Mouse (Mus musculus) kidney, postnatal 4 days (tissue): Measurements from ENCODE around the gene Mfsd12.

Experiments used
- DNase-seq, 2 experiments: peaks; one replicate each; pipeline ENCODE4 v3.0.0; 2021; ENCODE audit warnings: mixed read lengths in 2 of 2

Mfsd12 gene

DNA sequence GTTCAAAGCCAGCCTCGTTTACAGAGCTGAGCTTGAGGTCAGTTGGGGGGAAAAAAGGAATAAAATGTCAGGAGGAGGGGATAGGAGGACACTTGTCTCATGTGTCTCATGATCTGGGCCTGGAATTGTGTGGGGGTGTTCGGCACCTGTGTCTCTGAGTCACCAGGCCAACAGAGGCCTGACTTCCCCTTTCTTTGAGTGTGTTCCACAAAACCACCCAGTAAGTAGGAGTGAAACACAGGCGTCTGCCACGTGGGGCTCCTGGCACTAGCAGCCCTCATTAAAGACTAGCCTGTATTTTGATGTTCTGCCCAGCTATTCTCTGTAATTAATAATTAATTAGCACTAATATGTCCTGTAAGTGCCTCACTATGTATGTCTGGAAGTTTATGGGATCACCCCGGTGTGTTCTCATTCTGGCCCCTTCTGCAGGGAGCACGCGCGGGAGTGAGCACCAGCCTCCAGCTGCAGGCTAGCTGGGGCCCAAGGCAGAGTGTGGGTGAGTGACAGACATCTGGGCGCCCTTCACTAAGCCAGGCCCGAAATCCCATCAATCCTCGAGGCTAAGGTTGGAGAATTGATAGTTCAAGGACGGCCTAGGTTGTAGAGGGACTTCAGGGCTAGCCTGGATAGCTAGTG is 820 bp upstream of the Mfsd12 start:
- DNase-seq = no peak

DNA sequence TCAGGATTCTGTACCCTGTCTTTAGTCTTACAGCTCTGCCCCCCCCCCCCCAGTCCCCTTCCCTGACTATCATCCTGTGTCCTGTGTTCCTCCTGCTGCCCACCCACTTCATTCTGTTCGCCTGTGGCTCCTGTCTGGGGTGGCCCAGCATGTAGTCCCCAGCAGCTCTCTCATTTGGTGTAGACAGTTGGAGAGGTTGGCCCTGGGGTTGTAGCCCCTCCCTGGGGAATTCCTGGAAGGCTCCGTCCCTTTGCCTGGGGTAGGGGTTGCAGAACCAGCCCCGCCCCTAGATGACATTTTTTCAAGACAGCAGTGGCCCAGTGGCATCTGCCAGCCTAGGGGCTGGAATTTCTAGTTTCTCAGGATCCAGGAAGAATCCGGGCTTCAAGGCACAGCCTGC is 918 bp downstream of the Mfsd12 start:
- peak in 1 of 2 experiments; percentile 33 for DNase-seq

DNA sequence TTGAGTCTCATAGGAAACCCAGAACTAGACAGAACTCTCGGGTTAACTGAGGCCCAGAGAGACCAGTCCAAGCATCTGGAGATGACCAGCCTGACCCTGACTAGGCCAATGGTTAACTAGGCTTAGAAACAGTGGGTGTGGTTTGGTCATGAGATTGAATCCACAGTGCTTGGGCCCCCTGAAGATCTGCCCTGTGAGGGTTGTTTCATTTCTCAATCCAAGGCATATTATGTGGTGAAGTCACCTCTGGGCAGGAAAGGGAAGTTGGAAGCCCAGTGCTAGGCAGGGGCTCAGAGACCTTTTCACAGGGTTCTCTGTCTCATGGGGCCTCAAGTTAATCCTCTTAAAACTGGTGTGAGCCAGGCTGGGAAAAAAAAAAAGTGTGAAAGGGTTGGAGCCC is 1.6 kb downstream of the Mfsd12 start:
- DNase-seq = no peak

DNA sequence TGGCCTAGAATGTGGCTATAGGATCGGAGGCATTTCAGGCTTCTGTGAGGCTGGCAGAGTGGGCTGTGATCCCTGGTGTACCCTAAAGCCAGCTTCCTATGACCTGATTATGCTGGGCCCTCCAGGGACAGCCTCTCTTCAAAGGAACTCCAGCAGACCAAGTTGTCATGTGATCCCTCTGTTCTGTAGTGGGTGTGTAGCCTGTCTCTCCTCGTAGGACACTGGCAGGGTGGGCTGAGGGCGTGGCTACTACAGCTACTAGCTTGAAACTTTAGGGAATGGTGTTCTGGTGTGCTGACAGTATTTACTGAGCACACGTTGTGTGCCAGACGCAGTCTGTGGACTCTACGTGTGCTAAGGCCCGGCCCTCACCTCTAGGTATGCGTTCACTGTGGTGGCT is 3.4 kb downstream of the Mfsd12 start:
- no peak for DNase-seq

DNA sequence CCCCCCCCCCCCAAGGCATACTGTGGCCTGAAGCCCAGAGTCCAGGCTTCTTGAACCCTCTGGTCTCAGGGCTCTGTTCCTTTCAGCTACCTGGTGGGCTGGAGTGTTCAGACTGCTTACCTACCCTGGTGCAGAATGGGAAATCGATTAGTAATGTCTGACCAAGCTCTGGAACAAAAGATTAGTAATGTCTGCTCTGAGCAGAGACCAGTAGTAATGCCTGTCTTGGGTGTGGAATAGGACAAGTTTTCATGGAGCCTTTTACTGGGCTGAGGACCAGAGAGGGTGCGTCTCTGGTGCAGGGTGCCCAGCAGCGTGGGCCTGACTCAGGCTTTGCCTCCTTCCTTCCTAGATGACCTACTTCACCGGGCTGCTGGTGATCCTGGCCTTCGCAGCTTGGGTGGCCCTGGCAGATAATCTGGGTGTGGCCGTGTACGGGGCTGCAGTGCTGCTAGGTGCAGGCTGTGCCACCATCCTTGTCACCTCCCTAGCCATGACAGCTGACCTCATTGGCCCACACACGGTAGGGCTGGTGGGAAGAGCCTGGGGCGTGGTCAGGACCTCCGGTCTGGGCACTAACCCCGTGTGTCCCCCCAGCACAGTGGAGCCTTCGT is 5.2 kb downstream of the Mfsd12 start:
- no peak for DNase-seq

DNA sequence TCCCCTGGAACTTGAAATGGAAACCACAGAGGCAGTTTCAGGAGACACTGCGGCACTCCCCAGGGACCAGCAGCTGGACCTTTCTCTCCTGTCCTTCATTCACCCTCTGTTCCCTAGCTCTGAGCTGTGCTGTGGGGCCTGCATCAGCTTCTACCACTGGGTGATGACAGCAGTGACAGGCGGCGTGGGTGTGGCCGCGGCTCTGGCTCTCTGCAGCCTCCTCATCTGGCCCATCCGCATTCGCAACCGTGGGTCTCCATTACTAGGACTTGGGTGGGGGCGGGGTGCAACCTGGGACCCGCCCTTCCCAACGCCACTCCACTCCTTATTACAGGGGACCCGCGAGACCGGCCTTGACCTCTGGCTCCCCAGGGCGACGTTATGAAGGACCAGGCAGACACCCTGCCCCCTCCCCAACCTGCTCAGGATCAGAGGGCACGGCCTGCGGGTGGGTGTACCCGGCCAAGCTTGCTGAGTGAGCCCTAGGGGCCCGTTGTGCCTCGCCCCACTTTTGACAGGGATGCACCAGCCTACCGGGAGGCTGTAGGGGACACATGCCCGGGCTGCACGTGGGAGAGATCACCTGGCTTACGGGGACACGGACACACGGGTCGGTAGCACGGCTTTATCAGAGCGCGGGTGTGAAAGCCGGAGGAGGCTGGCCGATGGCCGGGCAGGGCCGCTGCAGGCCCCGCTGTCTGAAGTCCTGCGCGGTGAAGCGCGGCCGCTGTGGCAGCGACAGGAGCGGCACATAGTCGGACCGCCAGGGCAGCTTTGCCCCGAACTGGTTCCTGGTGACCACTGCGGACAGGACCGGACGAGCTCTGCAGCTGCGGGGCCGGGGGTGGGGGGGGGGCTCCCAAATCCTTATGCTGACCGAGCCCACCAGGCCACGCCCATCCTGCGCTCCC is 6.4 kb downstream of the Mfsd12 start:
- DNase-seq = peak; percentile 60 to 72

DNA sequence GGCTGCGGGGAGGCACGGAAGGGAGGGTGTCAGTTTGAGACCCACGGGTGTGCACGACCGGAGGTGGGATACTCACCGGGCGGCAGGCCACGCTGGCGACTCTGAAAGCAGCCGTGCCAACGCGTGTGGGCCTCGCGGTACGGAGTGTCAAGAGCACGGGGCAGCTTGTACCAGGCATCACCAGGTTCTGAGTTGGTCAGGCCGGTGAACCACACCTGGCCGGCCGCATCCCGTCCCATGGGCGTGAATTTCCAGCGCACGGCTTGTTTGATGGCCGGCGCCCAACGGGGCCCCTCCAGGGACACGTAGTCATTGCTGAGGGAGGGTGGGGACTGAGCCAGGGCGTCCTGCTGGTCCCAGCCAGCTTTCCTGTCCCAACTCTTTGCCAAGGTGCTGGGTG is 7.4 kb downstream of the Mfsd12 start:
- DNase-seq = peak; percentile 49 to 61

DNA sequence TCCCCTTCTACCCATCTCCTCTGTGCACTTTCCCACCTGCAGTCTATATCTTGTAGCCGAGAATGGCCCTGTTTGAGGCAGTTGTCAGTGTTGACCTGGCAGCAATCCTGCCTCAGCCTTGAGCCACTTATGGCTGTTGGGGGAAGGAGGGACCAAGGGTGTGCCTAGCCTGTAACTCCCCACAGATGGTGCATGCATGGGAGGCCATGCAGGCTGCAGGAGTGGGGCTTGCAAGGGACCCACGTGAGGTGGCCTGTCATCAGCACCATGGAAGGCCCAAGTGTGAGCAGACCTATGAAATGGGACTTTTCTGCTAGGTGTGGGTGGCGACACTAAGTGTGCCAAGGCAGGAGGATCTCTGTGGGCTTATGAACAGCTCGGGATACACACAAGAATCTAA is 7.8 kb downstream of the Mfsd12 start:
- no peak for DNase-seq

DNA sequence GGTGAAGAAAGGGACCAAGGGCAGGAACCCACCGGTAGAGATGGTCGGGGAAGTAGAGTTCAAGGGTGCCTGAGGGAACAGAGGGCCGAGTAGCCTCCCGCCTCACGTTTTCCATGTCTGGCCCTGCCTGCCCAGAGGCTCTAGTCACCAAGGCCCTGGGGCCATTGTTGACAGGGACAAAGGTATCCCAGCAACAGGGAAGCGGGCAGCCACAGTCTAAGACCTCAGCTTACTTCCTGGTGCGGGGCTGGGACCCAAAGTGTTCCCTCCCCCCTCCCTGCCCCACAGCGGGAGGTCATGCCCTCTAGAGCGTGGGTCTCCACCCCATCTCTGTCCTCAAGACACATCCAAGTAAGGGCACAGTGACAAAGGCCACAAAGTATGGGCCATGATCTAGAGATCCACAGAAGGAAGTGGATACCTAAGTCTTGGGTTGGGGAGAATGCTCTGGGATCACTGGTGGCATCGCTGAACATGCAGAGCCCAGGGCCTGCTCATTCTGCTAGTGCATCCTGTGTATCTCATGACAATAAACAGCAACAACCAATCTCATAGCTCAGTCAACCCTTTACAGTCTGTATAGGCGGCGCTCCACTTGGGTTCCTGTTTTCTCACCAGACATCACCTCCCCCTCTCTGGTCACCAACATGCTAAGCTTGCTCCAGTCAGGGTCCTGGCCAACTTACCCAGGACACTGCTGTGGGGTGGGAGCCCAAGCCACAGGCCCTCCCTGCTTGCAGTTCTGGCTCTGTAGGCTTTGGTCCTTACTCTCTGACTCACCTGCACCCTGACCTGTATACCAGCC is 8.6 kb downstream of the Mfsd12 start, which contains the start of gene 4930404N11Rik:
4930404N11Rik (minus strand) TSS at position 145 of the 805 bp plus-strand sequence.
- DNase-seq = no peak

DNA sequence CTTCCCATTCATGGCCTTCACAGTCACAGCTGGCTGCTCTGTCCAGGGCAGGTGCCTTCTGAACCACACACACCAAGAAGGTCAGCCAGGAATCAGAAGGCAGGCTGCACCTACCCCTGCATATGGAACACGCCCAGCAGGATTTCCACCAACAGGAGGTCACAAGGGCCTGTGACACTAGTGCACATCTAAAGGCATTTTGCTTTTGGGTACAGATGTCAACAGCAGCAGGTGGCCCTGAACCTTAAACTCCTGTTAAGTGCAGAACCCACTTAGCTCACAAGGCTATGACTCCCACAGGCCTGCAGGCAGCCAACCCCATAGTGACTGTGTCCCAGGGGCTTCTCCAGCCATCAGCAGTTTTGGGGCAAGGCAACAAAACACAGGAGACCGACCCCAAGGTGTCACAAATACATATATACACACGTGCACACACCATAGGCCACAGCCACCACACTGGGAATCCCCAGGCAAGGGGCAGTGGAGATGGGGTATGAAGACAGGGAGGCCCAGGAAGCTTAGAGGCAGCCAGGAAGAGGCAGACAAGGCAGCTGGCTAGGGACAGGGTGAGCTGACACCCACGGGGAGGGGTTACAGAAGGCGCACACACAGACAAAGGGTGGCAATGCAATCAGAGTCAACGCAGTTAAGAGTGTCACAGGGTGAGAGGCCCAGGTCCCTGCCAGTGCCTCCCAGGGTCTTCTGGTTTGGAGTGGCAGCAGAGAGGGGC is 9.4 kb downstream of the Mfsd12 start:
- peak in 1 of 2 experiments; percentile 31 for DNase-seq

DNA sequence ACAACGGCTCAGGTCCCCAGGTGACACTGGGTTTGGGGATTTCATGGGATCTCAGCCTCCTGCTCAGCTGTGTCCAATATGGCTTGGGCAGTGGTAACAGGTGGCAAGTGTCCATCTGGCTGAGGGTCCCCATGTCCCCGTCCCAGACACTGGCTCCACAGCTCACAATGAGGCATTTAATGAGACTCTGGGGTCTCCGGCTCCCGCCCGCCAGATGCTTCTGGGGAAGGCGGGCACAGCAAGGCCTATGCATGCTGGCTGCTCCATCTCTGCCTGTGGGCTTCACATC is 9.9 kb downstream of the Mfsd12 start:
- no peak for DNase-seq

DNA sequence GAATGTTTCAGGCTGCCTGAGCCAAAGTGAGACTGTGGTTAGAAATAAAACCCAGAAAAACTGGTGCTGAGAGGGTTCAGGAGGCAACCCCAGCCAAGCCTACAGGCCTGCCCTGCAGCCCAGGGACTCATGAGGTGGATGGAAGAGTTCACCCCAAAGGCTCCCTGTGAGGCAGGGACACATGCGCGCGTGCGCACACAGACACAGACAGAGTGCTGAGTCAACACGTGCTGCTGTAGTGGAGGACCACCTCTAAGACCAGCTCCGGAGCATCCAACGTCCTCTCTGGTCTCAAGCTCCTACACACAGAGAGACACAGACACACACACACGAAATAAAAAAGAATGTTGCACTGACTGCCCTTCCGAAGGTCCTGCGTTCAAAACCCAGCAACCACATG is 18.0 kb downstream of the Mfsd12 start:
- DNase-seq = no peak

DNA sequence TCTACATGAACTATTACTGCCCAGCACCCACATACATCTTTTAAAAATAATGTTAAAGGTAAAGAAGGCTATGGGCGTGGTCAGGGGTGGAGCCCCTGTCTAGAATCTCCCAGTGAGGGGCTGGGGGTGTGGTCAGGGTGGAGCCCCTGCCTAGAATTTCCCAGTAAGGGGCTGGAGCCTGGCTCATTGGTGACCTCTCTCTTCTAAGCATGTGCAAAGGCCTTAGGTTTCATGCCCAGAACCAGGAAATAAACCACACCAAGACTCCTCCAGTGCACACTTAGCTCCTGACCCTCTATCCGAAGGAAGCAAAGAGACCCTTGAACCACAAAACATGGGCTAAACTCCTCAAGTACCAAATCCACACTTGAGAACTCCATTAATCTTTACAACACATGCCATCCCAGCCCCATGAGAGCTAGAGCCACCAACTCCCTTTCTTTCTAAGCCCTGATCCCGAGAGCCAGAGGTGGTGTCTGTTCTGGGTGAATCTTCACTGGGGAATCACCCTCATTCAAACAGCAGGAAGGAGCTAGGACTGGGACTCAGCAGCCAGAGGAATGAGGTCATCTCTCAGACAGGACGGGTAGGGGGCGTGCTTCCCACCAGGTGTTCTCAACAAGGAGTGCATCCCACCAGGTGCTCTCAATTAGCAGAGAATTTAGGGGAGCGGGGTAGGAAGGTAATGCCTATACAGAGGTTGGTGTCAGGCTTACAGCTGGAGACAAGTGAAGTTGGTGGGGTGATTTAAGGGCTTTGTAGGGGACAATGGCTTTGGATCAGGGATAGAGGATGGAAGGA is 19.5 kb downstream of the Mfsd12 start:
- peak in 1 of 2 experiments; percentile 51 for DNase-seq

DNA sequence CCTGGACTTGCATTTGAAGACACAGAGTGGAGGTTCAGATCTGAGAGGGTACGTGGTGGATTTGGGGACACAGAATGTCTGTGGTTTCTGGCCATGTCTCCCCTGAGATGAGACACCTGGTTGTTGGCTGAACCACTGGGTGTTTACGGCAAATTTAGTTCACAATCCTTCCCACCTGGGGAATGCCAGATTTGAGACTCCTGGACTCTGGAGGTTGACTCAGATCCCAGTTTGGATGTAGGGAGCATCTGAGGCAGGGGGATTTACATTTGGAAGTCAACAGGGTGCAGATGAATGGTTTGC is 20.0 kb downstream of the Mfsd12 start:
- DNase-seq = no peak

DNA sequence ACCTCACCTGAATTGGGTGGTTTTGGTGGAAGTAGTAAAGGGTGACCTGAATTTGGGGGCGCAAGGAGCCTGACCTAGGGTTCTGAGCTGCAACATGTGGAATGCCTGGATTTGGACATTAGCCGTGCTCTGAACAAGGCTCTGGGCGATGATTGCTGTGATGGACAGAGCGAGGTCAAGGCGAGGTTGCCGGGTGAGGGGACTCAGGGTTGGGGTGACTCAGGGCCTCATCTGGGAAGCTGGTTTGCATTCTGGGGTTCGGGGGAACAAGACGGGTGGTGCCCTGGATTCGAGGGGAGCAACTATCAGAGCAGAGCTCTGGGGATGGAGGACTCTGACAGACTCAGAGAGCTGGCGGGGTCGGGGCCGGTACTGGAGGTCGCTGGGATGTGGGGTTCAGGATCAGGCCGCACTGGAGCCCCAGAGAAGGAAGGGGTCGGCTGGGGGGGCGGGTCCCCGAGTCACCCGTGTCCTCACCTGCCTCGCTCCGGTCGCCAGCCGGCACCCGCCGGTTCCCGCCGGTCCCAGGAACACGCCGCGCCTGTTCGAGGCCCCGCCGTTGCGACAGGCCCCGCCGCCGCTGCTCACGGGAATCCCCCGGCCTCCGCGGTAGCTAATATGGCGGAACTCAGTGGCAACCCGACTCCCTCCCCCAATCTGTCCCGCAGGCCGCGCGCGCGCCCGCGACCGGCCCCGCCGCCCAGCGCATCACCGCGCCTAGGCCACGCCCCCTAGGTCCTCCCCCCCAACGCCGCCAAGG is 20.7 kb downstream of the Mfsd12 start, which contains the start of gene Fzr1:
Fzr1 (minus strand) TSS at position 724 of the 760 bp plus-strand sequence.
- no peak for DNase-seq

DNA sequence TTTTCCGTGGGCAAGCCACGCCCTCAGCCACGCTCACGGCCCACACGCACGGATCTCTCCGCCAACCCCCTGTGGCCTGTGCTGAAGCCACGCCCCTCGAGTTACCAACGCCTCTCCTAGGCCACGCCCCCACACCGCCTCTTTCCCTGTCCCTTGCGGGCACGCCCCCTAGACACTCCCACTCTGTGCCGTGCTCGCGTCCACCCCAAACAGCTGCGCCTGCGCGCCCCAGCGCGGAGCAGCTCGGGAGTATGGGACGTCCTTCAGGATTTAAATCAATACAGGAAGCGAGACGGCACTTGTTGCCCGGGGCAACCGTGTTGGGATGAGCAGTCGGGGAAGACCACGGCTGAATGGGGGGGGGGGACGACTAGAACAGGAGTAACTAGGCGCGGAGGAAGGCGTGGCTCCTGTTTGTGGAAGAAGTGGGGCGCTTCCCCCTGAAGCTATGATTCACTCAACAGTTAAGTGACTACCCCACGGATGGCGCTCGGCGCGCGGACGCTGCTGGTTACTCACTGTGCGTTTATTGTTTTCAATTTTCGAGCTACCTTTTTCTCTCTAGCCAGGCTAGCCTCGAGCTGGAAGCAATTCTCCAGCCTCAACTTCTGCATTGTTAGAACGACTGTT is 21.4 kb downstream of the Mfsd12 start:
- DNase-seq = peak; percentile 100

DNA sequence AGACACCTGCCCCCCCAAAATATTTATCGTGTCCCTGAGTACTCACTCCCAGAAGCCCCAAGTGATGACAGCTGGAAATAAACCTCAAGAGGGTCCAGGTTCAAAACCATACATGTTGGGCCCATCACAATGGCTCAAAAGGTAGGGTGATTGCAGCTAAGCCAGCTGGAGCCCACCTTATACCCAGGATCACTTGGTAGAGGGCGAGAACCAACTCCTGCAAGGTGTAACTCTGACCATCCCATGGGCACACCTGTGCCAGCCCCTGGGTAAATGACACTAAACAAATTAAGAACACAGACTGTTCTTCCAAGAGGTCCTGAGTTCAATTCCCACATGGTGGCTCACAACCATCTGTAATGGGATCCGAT is 21.9 kb downstream of the Mfsd12 start:
- no peak for DNase-seq

DNA sequence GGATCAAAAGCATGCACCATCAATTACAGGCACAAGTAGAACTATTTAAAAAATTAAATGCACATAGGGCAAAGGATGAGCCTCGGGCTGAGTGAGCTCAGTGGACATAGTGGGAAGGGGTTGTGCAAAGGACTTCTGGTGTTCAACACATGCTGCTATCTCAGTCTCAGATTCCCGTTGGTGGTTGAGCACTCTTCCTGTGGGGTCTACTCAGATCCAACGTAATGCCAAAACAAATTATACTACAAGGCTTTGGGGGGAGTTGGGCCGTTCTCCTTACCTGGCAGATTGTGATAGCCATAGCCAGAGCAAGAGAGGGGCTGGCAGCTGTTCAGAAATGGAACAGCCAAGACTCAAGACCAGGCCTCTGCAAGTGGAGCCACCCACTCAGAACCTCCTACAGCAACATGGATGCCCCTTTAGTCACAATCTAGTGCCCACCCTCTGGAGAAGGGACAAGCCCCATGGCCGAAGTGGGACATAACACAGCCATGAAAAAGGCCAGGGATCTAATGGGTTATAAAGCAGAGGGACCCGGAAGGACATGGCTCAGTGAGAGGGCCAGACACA is 22.6 kb downstream of the Mfsd12 start:
- DNase-seq = no peak

DNA sequence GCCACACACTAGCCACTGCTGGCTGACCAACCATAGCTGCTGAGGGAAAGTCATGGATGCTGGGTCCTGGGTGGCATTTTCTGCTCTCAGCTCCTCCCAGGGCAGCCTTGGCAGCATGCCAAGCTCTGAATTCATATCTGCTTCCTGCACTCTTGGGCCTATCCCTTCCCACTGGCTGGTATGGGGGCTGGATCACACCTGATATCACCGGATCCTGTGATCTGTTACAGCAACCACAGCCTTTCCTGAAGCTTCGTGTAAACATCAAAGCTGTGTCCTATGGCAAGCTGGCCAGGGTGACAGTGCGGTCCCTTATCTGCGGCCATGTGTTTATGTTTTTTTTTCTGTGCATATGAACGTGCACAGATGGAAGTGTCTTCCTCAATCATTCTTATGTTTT is 24.7 kb downstream of the Mfsd12 start:
- peak; percentile 46 to 57 for DNase-seq
